Comparison of ENCODE assay signal across 8 mouse cellular contexts in the genomic region with DNA sequence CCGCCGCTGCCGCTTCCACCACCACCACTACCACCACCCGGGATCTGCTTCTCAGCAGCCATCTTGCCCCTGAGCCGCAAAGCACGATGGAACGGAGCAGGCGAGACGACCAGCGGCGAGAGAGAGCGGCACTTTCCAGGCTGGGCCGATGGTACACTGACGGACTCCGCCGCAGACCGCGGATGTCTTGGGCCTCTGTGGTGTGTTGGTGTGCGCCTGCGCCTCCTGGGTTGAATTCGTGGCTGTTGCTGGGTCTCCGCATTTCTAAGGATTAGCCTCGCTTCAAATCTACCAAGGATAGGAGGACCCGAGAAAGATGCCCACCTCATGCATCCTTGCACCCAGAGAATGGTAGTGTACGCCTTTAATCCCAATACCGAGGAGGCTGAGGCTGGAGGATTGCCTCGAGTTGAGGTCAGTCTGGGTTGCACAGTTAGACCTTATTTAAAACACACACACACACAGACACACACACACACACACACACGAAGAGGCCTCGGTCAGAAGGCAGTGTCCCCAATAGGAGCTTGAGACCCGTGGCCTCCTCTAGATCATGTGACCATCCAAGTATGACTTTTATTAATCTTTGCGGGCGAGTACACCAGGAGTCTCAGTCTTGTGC. TPM values are rescaled to one million over a fixed set of nuclear protein-coding genes. Genes with fewer than 3 reads are reported as not detected.
DNase-seq lines count a peak whose midpoint lies in the region; ATAC-seq and TF ChIP-seq lines count a peak whose summit lies in the region.

Gene Srp68 (minus strand): TSS at position 173 of the 622 bp plus-strand sequence.

- 0 out of 2 replicates have a peak, but pooled peaks have one; percentile 32 for TF ChIP-seq EP300 in heart, postnatal 0 days (IDR thresholded peaks at IDR 0.05; ENCODE audit: low read depth)

- no peak for TF ChIP-seq CTCF in E14TG2a.4 (conservative IDR thresholded peaks at IDR 0.05; ENCODE audit: low read length)
- peak; percentile 0; the same call in 1 of the 2 replicates for TF ChIP-seq CTCF in heart, postnatal 0 days (IDR thresholded peaks at IDR 0.05; ENCODE audit: low read depth)
- TF ChIP-seq CTCF in testis, adult 2 months (IDR thresholded peaks at IDR 0.05; ENCODE audit: control insufficient read depth, insufficient read depth, insufficient replicate concordance, low read depth, low read length), result no peak

- peak within 1 kb of the TSS; percentile 89 for H3K27ac ChIP-seq in forebrain, embryonic 12.5 days
- peak within 1 kb of the TSS; percentile 80 for H3K27ac ChIP-seq in heart, postnatal 0 days (ENCODE audit: low read depth)
- peak within 1 kb of the TSS; percentile 24 for H3K27ac ChIP-seq in liver, embryonic 16.5 days (ENCODE audit: low read length)
- peak within 1 kb of the TSS; percentile 91 for H3K27ac ChIP-seq in neural tube, embryonic 13.5 days (replicated peaks)
- H3K27ac ChIP-seq in testis, adult 2 months (ENCODE audit: control insufficient read depth, insufficient read depth, low read depth, low read length), result peak within 1 kb of the TSS; percentile 73

- peak; percentile 97 for TF ChIP-seq POLR2A in testis, adult 2 months (IDR thresholded peaks at IDR 0.05; ENCODE audit: control insufficient read depth, low read depth, low read length)

- peaks cover 48% of the 10 kb centered on the region for H3K4me1 ChIP-seq in E14TG2a.4 (replicated peaks; ENCODE audit: low read depth, low read length)
- peaks cover 30% of the 10 kb centered on the region for H3K4me1 ChIP-seq in forebrain, embryonic 12.5 days
- peaks cover 8% of the 10 kb centered on the region for H3K4me1 ChIP-seq in heart, postnatal 0 days (ENCODE audit: control insufficient read depth, insufficient read depth)
- H3K4me1 ChIP-seq in liver, embryonic 16.5 days (ENCODE audit: control insufficient read depth, low read depth, low read length), result peaks cover 19% of the 10 kb centered on the region
- peaks cover 43% of the 10 kb centered on the region for H3K4me1 ChIP-seq in neural tube, embryonic 13.5 days (replicated peaks)
- peaks cover 2% of the 10 kb centered on the region for H3K4me1 ChIP-seq in testis, adult 2 months (ENCODE audit: control insufficient read depth, insufficient read depth, low read length)

- DNase-seq in c-Kit-positive CD71-positive TER-119-positive erythroid progenitor cells, embryonic 14.5 days (ENCODE audit: low spot score), result peak; percentile 81
- peak; percentile 88 for DNase-seq in heart, postnatal 0 days (ENCODE audit: low spot score)
- peak; percentile 96 to 97 for DNase-seq in kidney, postnatal 4 days

- H3K4me3 ChIP-seq in E14TG2a.4 (replicated peaks; ENCODE audit: low read length), result peak within 1 kb of the TSS; percentile 92
- H3K4me3 ChIP-seq in forebrain, embryonic 12.5 days (replicated peaks), result peak within 1 kb of the TSS; percentile 88
- peak within 1 kb of the TSS; percentile 74 for H3K4me3 ChIP-seq in heart, postnatal 0 days (ENCODE audit: low read depth, low read length)
- H3K4me3 ChIP-seq in liver, embryonic 16.5 days (ENCODE audit: low read depth, low read length), result peak within 1 kb of the TSS; percentile 93
- peak within 1 kb of the TSS; percentile 89 for H3K4me3 ChIP-seq in neural tube, embryonic 13.5 days
- peak within 1 kb of the TSS; percentile 80 for H3K4me3 ChIP-seq in testis, adult 2 months (ENCODE audit: control insufficient read depth, low read depth, low read length)

- peak within 1 kb of the TSS; percentile 91 for H3K4me2 ChIP-seq in forebrain, embryonic 12.5 days
- peak within 1 kb of the TSS; percentile 97 for H3K4me2 ChIP-seq in heart, postnatal 0 days (ENCODE audit: low read depth, low read length)
- H3K4me2 ChIP-seq in liver, embryonic 16.5 days (ENCODE audit: low read depth, low read length), result peak within 1 kb of the TSS; percentile 65
- peak within 1 kb of the TSS; percentile 96 for H3K4me2 ChIP-seq in neural tube, embryonic 13.5 days

- ATAC-seq in forebrain, embryonic 12.5 days (ENCODE audit: low FRiP score), result peak; percentile 99
- peak; percentile 99 for ATAC-seq in heart, postnatal 0 days (ENCODE audit: insufficient read depth, low read depth)
- peak; percentile 97 for ATAC-seq in liver, embryonic 16.5 days (ENCODE audit: low read depth)
- ATAC-seq in neural tube, embryonic 13.5 days (ENCODE audit: low read depth), result peak; percentile 100

- no peaks in the 10 kb centered on the region for H3K9me3 ChIP-seq in E14TG2a.4 (ENCODE audit: low read length)
- no peaks in the 10 kb centered on the region for H3K9me3 ChIP-seq in forebrain, embryonic 12.5 days
- no peaks in the 10 kb centered on the region for H3K9me3 ChIP-seq in heart, postnatal 0 days (replicated peaks; ENCODE audit: control insufficient read depth, low read length)
- H3K9me3 ChIP-seq in liver, embryonic 16.5 days (replicated peaks; ENCODE audit: control insufficient read depth, low read length), result no peaks in the 10 kb centered on the region
- no peaks in the 10 kb centered on the region for H3K9me3 ChIP-seq in neural tube, embryonic 13.5 days

- H3K27me3 ChIP-seq in E14TG2a.4 (ENCODE audit: insufficient read depth, low read length), result peaks cover 2% of the 10 kb centered on the region; the same call in 1 of the 2 replicates
- H3K27me3 ChIP-seq in forebrain, embryonic 12.5 days, result no peaks in the 10 kb centered on the region
- no peaks in the 10 kb centered on the region for H3K27me3 ChIP-seq in heart, postnatal 0 days (ENCODE audit: control insufficient read depth, insufficient read depth, low read length)
- no peaks in the 10 kb centered on the region for H3K27me3 ChIP-seq in liver, embryonic 16.5 days (ENCODE audit: control insufficient read depth, insufficient read depth, low read depth, low read length)
- no peaks in the 10 kb centered on the region for H3K27me3 ChIP-seq in neural tube, embryonic 13.5 days
- H3K27me3 ChIP-seq in testis, adult 2 months (ENCODE audit: control insufficient read depth, insufficient read depth, low read length), result no peaks in the 10 kb centered on the region

- peaks cover 33% of the 10 kb centered on the region for H3K36me3 ChIP-seq in E14TG2a.4 (ENCODE audit: insufficient read depth, low read length)
- H3K36me3 ChIP-seq in forebrain, embryonic 12.5 days (replicated peaks), result peaks cover 21% of the 10 kb centered on the region
- peaks cover 27% of the 10 kb centered on the region for H3K36me3 ChIP-seq in heart, postnatal 0 days (replicated peaks; ENCODE audit: control insufficient read depth, insufficient read depth, low read length)
- H3K36me3 ChIP-seq in liver, embryonic 16.5 days (ENCODE audit: control insufficient read depth, insufficient read depth), result peaks cover 14% of the 10 kb centered on the region
- peaks cover 26% of the 10 kb centered on the region for H3K36me3 ChIP-seq in neural tube, embryonic 13.5 days
- H3K36me3 ChIP-seq in testis, adult 2 months (ENCODE audit: control insufficient read depth, insufficient read depth, low read length), result no peaks in the 10 kb centered on the region

- H3K9ac ChIP-seq in forebrain, embryonic 12.5 days, result peak within 1 kb of the TSS; percentile 90
- H3K9ac ChIP-seq in heart, postnatal 0 days (replicated peaks; ENCODE audit: low read depth, low read length), result peak within 1 kb of the TSS; percentile 87
- peak within 1 kb of the TSS; percentile 93 for H3K9ac ChIP-seq in liver, embryonic 16.5 days (ENCODE audit: low read depth, low read length)
- H3K9ac ChIP-seq in neural tube, embryonic 13.5 days, result peak within 1 kb of the TSS; percentile 94

- WGBS in forebrain, embryonic 12.5 days, result 3% methylated on average over 32 of the region's 32 CpGs
- 2% methylated on average over 32 of the region's 32 CpGs for WGBS in heart, postnatal 0 days
- WGBS in liver, embryonic 16.5 days (ENCODE audit: insufficient replicate concordance), result 1% methylated on average over 32 of the region's 32 CpGs
- WGBS in neural tube, embryonic 13.5 days, result 3% methylated on average over 32 of the region's 32 CpGs

RNA-seq across cellular contexts. Expression of gene Srp68, which starts in this region (rescaled TPM):
- polyA plus RNA-seq in forebrain, embryonic 12.5 days (2016; fragmentation: Nextera tagmentation; extraction: Ambion mirVana), result 84.8 and 86.5 TPM in 2 replicates
- total RNA-seq in heart, postnatal 0 days (2014; rRNA removed; ENCODE audit: low replicate concordance), result 28.1 and 33.6 TPM in 2 replicates
- polyA plus RNA-seq in heart, postnatal 0 days (2015; fragmentation: Nextera tagmentation; extraction: Ambion mirVana), result 47.8 and 48.2 TPM in 2 replicates
- 33.4 and 34.2 TPM in 2 replicates for polyA plus RNA-seq in liver, embryonic 16.5 days (2015; fragmentation: Nextera tagmentation; extraction: Ambion mirVana)
- 64.0 and 64.4 TPM in 2 replicates for polyA plus RNA-seq in neural tube, embryonic 13.5 days (2015; fragmentation: Nextera tagmentation; extraction: Ambion mirVana)
- 49.3 and 49.9 TPM in 2 replicates for polyA plus RNA-seq in testis, adult 2 months (2012; rRNA removed)

Comparison
In these comparisons a context has a peak if more than half of its experiments do, and no peak if none do; other contexts are left out.
1. Peak in every context shown above with its lines: DNase-seq, ATAC-seq, H3K4me3 ChIP-seq and H3K27ac ChIP-seq.
2. H3K27ac ChIP-seq: peak in every context shown above with its lines; median percentile 91 in neural tube, embryonic 13.5 days; 89 in forebrain, embryonic 12.5 days; 80 in heart, postnatal 0 days; 73 in testis, adult 2 months; 24 in liver, embryonic 16.5 days.